Mouse (Mus musculus) right cerebral cortex, postnatal 14 days (tissue): Measurements from ENCODE around the gene Dazl.
"Not testable (repeated sequence)": the region's sequence is repeated elsewhere in the genome, so short reads cannot be mapped to it uniquely, and the experiment has no call there.

Source experiments
- DNase-seq: peaks from one replicate; pipeline ENCODE4 v3.0.0; 2022

Dazl gene

GRCm38 (mm10) chr17:50291485-50292200 is 1.8 kb downstream of the Dazl start:
- DNase-seq, result no peak

GRCm38 (mm10) chr17:50284845-50285244 is 8.6 kb downstream of the Dazl start:
- DNase-seq, result no peak

- not testable (repeated sequence) for DNase-seq
Measured at GRCm38 (mm10) chr17:50261615-50262014, 31.8 kb downstream of the Dazl start.

GRCm38 (mm10) chr17:50260856-50261255 is 32.6 kb downstream of the Dazl start:
- no peak for DNase-seq

DNA sequence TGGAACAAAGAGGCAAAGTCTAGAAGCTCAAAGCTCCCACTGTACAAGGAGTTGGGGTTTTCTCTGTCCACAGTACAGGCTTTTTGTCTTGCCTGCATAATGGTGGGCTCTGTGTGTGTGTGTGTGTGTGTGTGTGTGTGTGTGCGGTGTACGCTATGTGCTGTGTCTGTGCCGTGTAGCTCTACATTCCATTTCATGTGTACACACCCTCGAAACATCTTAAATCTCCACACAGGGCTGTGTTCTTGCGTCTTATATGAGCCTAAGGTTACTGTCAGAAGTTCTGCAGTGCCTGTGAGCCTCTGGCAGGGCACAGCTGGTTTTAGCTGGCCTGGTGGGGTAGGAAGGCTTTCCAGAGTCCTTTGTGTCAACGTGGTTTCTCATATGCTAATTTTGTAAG is 46.8 kb downstream of the Dazl start:
- no peak for DNase-seq

- no peak for DNase-seq
Measured at GRCm38 (mm10) chr17:50244675-50245074, 48.8 kb downstream of the Dazl start.

GRCm38 (mm10) chr17:50243326-50243725 is 50.1 kb downstream of the Dazl start:
- DNase-seq, result no peak

GRCm38 (mm10) chr17:50237818-50238610 is 55.4 kb downstream of the Dazl start:
- DNase-seq, result no peak

GRCm38 (mm10) chr17:50237436-50237709 is 56.1 kb downstream of the Dazl start:
- peak; percentile 84 for DNase-seq

GRCm38 (mm10) chr17:50236702-50237435 is 56.6 kb downstream of the Dazl start:
- no peak for DNase-seq

GRCm38 (mm10) chr17:50235943-50236701 is 57.3 kb downstream of the Dazl start:
- DNase-seq, result no peak

DNA sequence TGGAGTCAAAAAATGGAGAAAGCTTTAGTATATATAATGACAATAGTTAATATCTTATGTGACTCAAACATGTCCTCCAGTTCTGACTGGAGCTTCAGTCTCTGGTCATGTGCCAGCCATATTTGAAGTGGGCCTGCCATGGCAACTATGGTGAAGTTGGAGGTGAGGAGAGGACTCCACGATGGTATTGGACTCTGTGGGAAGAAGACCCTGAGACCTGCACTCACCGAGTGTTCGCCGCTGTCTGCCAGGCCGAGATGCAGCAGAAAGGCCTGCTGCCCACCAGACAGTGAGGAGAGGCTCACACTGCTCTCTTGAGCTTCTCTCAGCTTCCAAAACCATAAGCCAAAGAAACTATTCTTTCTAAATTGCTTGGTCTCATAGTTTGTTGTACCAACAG is 59.5 kb downstream of the Dazl start:
- DNase-seq, result no peak

DNA sequence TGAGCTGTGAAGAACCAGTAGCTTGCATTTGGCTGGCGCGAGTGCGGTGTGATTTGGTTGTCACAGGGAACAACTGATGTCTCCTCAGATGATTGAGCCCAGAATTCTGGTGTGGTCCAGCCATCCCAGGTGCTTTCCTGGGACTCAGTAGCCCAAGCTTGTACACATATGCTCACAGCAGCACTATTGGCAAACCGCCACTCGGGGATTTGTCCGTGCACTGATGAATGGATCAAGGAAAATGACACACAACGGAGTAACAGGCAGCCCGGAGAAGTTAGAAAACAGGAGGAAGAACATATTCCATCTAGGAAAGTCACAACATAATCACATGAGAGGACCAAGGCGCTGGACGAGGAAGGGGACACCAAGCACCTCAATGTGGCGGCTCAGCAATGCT is 60.6 kb downstream of the Dazl start:
- no peak for DNase-seq

DNA sequence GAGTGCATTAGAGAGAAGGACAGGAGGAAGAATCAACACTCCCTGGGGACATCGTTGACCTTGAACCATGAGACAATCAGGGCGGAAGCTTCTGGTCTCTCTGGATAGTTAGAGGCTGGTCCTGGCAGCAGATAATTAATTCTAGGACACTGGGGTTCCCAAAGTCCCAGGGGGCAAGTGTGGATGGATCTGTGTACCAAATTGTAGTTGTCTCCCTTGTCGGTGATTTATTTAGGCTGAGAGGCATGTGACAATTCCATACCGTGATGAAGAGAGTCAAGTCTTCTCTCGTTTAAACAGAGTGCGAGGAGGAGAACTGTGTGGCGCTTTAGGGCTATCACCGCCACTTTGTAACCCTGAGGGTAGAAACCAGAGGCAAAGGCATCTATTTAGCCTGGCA is 62.2 kb downstream of the Dazl start:
- no peak for DNase-seq

DNA sequence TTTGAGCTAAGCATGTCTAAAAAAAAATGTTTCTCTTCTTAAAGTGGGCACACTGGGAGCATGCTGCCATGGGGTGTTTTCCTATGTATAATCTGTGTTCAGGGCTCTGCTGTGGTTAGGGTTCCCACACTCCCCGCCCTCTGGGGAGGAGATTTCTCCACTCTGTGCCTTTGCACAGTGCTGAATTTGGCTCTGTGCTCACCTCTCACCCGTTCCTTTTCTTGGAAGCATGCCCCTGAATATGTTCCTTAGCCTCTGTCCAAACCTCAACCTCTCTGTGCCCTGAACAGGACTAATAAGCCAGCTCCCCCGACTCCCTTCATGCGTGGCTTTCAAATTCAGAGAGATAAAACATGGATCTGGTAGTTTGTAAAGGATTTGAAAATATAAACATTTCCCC is 63.9 kb downstream of the Dazl start:
- no peak for DNase-seq
